Mouse (Mus musculus): ENCODE data around the gene Cd83. TPM values are rescaled to one million over a fixed set of nuclear protein-coding genes. Genes with fewer than 3 reads are reported as not detected.

Cd83 gene
- polyA plus RNA-seq (2015; fragmentation: Illumina TruSeq; extraction: RNeasy Lipid Tissue Mini Kit (QIAGEN cat#74804); ENCODE audit: insufficient read depth, low replicate concordance): 189 TPM

DNA sequence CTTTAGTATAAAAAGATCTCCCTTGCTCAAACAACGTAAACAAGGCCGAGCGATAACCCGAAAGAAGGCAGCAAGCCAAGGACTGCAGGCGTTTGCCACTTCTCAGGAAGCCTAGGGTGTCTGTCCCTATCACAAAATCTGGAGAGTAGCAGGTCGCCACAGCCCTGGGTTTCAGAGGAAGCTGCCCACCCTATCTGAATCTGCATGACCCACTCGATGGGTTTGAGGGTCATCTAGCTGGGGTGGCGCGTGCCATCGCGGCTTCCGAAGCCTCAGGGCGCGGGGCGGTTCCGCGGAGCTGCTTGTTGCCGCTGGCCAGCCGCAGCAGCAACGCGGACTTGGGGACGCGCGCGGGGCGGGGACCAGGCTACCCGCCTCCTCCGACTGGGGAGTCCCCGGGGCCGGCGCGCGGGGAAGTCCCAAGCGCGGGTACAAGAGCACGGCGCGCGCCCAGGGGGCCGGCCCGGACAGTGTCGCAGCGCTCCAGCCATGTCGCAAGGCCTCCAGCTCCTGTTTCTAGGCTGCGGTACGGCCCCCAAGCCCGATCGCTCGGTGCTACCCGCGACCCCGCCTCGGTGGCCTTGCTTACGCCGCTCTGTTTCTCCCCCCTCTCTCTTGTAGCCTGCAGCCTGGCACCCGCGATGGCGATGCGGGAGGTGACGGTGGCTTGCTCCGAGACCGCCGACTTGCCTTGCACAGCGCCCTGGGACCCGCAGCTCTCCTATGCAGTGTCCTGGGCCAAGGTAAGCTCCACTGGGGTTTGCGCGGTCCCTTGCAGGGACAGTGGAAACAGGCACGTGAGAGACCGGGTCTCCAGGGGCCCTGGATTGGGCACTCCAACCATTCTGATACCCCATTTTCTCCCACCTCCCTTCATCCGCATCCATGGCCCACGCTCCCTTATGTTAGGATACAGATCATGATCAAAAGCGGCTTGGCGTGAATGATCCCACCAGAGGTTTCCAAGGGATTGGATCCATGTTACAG, at the start of gene Cd83:
Gene Cd83 (plus strand): TSS at position 51 of the 987 bp plus-strand sequence.

Other genes with a start within 250 kb of the Cd83 start
- 32.6 TPM for gene Mcur1, start 224.6 kb upstream of the Cd83 start, polyA plus RNA-seq (2015; fragmentation: Illumina TruSeq; extraction: RNeasy Lipid Tissue Mini Kit (QIAGEN cat#74804); ENCODE audit: insufficient read depth, low replicate concordance)
- 0.08 TPM for gene Rnf182, start 169.1 kb upstream of the Cd83 start, polyA plus RNA-seq (2015; fragmentation: Illumina TruSeq; extraction: RNeasy Lipid Tissue Mini Kit (QIAGEN cat#74804); ENCODE audit: insufficient read depth, low replicate concordance)